Mouse (Mus musculus) R1 (cell line): ENCODE measurements around the gene Btg3.

Experiments
- DNase-seq: peaks from one replicate; pipeline ENCODE4 v3.0.0-alpha.2; 2018; ENCODE audit warnings: low read depth, low spot score

Gene Btg3

GRCm38 (mm10) chr16:78376745-78377570 lies at the start of gene Btg3:
Gene Btg3, minus strand, starts transcription at chr16:78377192.
- DNase-seq: peak; percentile 86

- DNase-seq: peak; percentile 21
Measured at GRCm38 (mm10) chr16:78417733-78418132, 40.7 kb upstream of the Btg3 start.

- DNase-seq: no peak
Measured at GRCm38 (mm10) chr16:78416500-78416899, 39.5 kb upstream of the Btg3 start.

GRCm38 (mm10) chr16:78409991-78410390 lies 33.0 kb upstream of the Btg3 start:
- DNase-seq: no peak

- no peak for DNase-seq
Measured at GRCm38 (mm10) chr16:78407855-78408254, 30.9 kb upstream of the Btg3 start.

- DNase-seq: no peak
Measured at GRCm38 (mm10) chr16:78406657-78407056, 29.7 kb upstream of the Btg3 start.

GRCm38 (mm10) chr16:78402316-78402715 lies 25.3 kb upstream of the Btg3 start:
- no peak for DNase-seq

GRCm38 (mm10) chr16:78399423-78399822 lies 22.4 kb upstream of the Btg3 start:
- DNase-seq: peak; percentile 57

GRCm38 (mm10) chr16:78398734-78399133 lies 21.7 kb upstream of the Btg3 start:
- no peak for DNase-seq

GRCm38 (mm10) chr16:78391354-78391753 lies 14.4 kb upstream of the Btg3 start:
- no peak for DNase-seq

- no peak for DNase-seq
Measured at GRCm38 (mm10) chr16:78389986-78390385, 13.0 kb upstream of the Btg3 start.

GRCm38 (mm10) chr16:78389122-78389521 lies 12.1 kb upstream of the Btg3 start:
- DNase-seq: no peak

- no peak for DNase-seq
Measured at GRCm38 (mm10) chr16:78378493-78378892, 1.5 kb upstream of the Btg3 start.

GRCm38 (mm10) chr16:78375821-78376691 lies 936 bp downstream of the Btg3 start:
- peak; percentile 50 for DNase-seq

GRCm38 (mm10) chr16:78375222-78375621 lies 1.8 kb downstream of the Btg3 start:
- peak; percentile 24 for DNase-seq

- DNase-seq: no peak
Measured at GRCm38 (mm10) chr16:78373743-78374142, 3.2 kb downstream of the Btg3 start.

GRCm38 (mm10) chr16:78372786-78373185 lies 4.2 kb downstream of the Btg3 start:
- no peak for DNase-seq

- peak; percentile 19 for DNase-seq
Measured at GRCm38 (mm10) chr16:78371491-78372046, 5.4 kb downstream of the Btg3 start.

GRCm38 (mm10) chr16:78364554-78364953 lies 12.4 kb downstream of the Btg3 start:
- DNase-seq: peak; percentile 67

GRCm38 (mm10) chr16:78361466-78361865 lies 15.5 kb downstream of the Btg3 start:
- no peak for DNase-seq

GRCm38 (mm10) chr16:78357757-78358156 lies 19.2 kb downstream of the Btg3 start:
- no peak for DNase-seq

- no peak for DNase-seq
Measured at GRCm38 (mm10) chr16:78347328-78347926, 29.6 kb downstream of the Btg3 start.
